Mouse (Mus musculus) heart, adult 9 months (tissue): ENCODE data around the gene Nova2.

Experiments used
- DNase-seq, 2 experiments: peaks; one replicate each; pipeline ENCODE4 v3.0.0; 2022; ENCODE audit warnings: low spot score in 2 of 2

Gene Nova2

GRCm38 (mm10) chr7:18923711-18924191, 1.9 kb upstream of the Nova2 start:
- DNase-seq, result no peak

GRCm38 (mm10) chr7:18924321-18924720, 1.4 kb upstream of the Nova2 start:
- no peak for DNase-seq

GRCm38 (mm10) chr7:18926041-18926790, 528 bp downstream of the Nova2 start:
- DNase-seq, result peak; percentile 73 to 85

- DNase-seq, result peak in 1 of 2 experiments; percentile 19
These were observed 1.2 kb downstream of the Nova2 start for GRCm38 (mm10) chr7:18926911-18927310.

- DNase-seq, result peak; percentile 71 to 84
These were observed 2.1 kb downstream of the Nova2 start for GRCm38 (mm10) chr7:18927759-18928158.

GRCm38 (mm10) chr7:18942376-18942775, 16.7 kb downstream of the Nova2 start:
- DNase-seq, result no peak

- DNase-seq, result no peak
These were observed 17.1 kb downstream of the Nova2 start for GRCm38 (mm10) chr7:18942815-18943214.

GRCm38 (mm10) chr7:18948151-18948550, 22.5 kb downstream of the Nova2 start:
- DNase-seq, result peak; percentile 75 to 92

- no peak for DNase-seq
These were observed 24.3 kb downstream of the Nova2 start for GRCm38 (mm10) chr7:18949781-18950522.

- DNase-seq, result no peak
These were observed 25.0 kb downstream of the Nova2 start for GRCm38 (mm10) chr7:18950523-18951315.

GRCm38 (mm10) chr7:18951397-18951796, 25.7 kb downstream of the Nova2 start:
- no peak for DNase-seq

- DNase-seq, result peak; percentile 60 to 63
These were observed 32.1 kb downstream of the Nova2 start for GRCm38 (mm10) chr7:18957569-18958383.

- no peak for DNase-seq
These were observed 32.7 kb downstream of the Nova2 start for GRCm38 (mm10) chr7:18958384-18958766.

GRCm38 (mm10) chr7:18959446-18959845, 33.8 kb downstream of the Nova2 start:
- peak; percentile 65 to 80 for DNase-seq

- no peak for DNase-seq
These were observed 36.6 kb downstream of the Nova2 start for GRCm38 (mm10) chr7:18962171-18962792.

GRCm38 (mm10) chr7:18962795-18963194, 37.1 kb downstream of the Nova2 start:
- no peak for DNase-seq

GRCm38 (mm10) chr7:18963294-18963843, 37.7 kb downstream of the Nova2 start:
- no peak for DNase-seq

GRCm38 (mm10) chr7:18965312-18965711, 39.6 kb downstream of the Nova2 start:
- DNase-seq, result no peak

- no peak for DNase-seq
These were observed 41.9 kb downstream of the Nova2 start for GRCm38 (mm10) chr7:18967603-18968002.

GRCm38 (mm10) chr7:18970956-18971355, 45.3 kb downstream of the Nova2 start:
- DNase-seq, result no peak
